Mouse (Mus musculus) neural tube, embryonic 13.5 days (tissue): ENCODE data around the gene Prnp. TPM values are rescaled to one million over a fixed set of nuclear protein-coding genes. Genes with fewer than 3 reads are reported as not detected.
A peak's percentile ranks its signal among the peaks of the same experiment; 100 is the strongest.

Experiments
- ATAC-seq: fragments of 200-750 bp; cut with Nextera tagmentation; 2 replicates; pipeline ENCODE4 v1.8.0; 2017; ENCODE audit warnings: low read depth, mild to moderate bottlenecking, moderate TSS enrichment, moderate library complexity
- H3K27ac ChIP-seq: fragments of 300-500 bp; sonication (generic); replicated peaks from 2 replicates; pipeline ENCODE4 v1.5.1; 2015; ENCODE audit warnings: moderate library complexity, mild to moderate bottlenecking, inconsistent platforms
- H3K27me3 ChIP-seq: fragments of 300-500 bp; sonication (generic); 2 replicates; pipeline ENCODE4 v1.6.1; 2015; ENCODE audit warnings: mild to moderate bottlenecking, inconsistent platforms
- H3K36me3 ChIP-seq: fragments of 300-500 bp; sonication (generic); 2 replicates; pipeline ENCODE4 v1.6.1; 2015; ENCODE audit warnings: mild to moderate bottlenecking, inconsistent platforms
- H3K4me1 ChIP-seq: fragments of 300-500 bp; sonication (generic); replicated peaks from 2 replicates; pipeline ENCODE4 v1.6.1; 2015; ENCODE audit warnings: inconsistent platforms
- H3K4me2 ChIP-seq: fragments of 300-500 bp; sonication (generic); 2 replicates; pipeline ENCODE4 v1.6.1; 2015; ENCODE audit warnings: inconsistent platforms, mild to moderate bottlenecking, moderate library complexity
- H3K4me3 ChIP-seq: fragments of 300-500 bp; sonication (generic); 2 replicates; pipeline ENCODE4 v1.5.1; 2015; ENCODE audit warnings: mild to moderate bottlenecking, inconsistent platforms
- H3K9ac ChIP-seq: fragments of 300-500 bp; sonication (generic); 2 replicates; pipeline ENCODE4 v1.6.1; 2015; ENCODE audit warnings: moderate library complexity, mild to moderate bottlenecking, inconsistent platforms
- H3K9me3 ChIP-seq: fragments of 300-500 bp; sonication (generic); 2 replicates; pipeline ENCODE4 v1.6.1; 2016; ENCODE audit warnings: inconsistent platforms
- WGBS: fragments of 180-500 bp; shearing (Covaris S2); methylation state at CpG from one replicate; pipeline ENCODE4 v1.1.7; 2015; 5-methylcytosine and 5-hydroxymethylcytosine counted together
- polyA plus RNA-seq: library from polyadenylated mRNA; unstranded; fragments of >200 nt; fragmentation: Nextera tagmentation; extraction: Ambion mirVana; gene quantifications from 2 replicates; pipeline ENCODE4 v1.2.1, GENCODE M21; 2015

The Prnp gene
- polyA plus RNA-seq, result 128 and 129 TPM in 2 replicates

GRCm38 (mm10) chr2:131909683-131910572 is at the start of gene Prnp, which contains the start of gene Prn:
Gene Prnp (plus strand): TSS chr2:131909928.
Gene Prn (plus strand): TSS chr2:131909957.
- Histone ChIP-seq H3K9me3 (no peaks in the 10 kb centered on the region), H3K9ac (peak within 1 kb of the TSS; percentile 87), H3K27me3 (no peaks in the 10 kb centered on the region), H3K27ac (peak within 1 kb of the TSS; percentile 95), H3K4me1 (peaks cover 41% of the 10 kb centered on the region), H3K4me3 (peak within 1 kb of the TSS; percentile 66), H3K36me3 (0 out of 2 replicates have a peak, but pooled peaks cover 12% of the 10 kb centered on the region), H3K4me2 (peak within 1 kb of the TSS; percentile 64)
- peak; percentile 95 for ATAC-seq
- WGBS, result 3% methylated on average over 52 of the region's 52 CpGs

- H3K4me3 ChIP-seq, result no peak overlapping the region
- ATAC-seq, result peak; percentile 77
- H3K9me3 ChIP-seq, result no peaks in the 10 kb centered on the region
- H3K27ac ChIP-seq, result peak overlapping the region; percentile 69
- peaks cover 14% of the 10 kb centered on the region for H3K4me1 ChIP-seq
- H3K27me3 ChIP-seq, result no peaks in the 10 kb centered on the region
- 40% methylated on average over 3 of the region's 3 CpGs for WGBS
- H3K4me2 ChIP-seq, result no peak overlapping the region
- H3K9ac ChIP-seq, result no peak overlapping the region
- no peaks in the 10 kb centered on the region for H3K36me3 ChIP-seq
These were observed 47.0 kb upstream of the Prnp start for GRCm38 (mm10) chr2:131862617-131863275.

GRCm38 (mm10) chr2:131863472-131863871 is 46.3 kb upstream of the Prnp start:
- ATAC-seq, result no peak; the same call in 1 of the 2 replicates
- no peak overlapping the region for H3K4me2 ChIP-seq
- H3K36me3 ChIP-seq, result no peaks in the 10 kb centered on the region
- H3K4me3 ChIP-seq, result no peak overlapping the region
- H3K4me1 ChIP-seq, result peaks cover 14% of the 10 kb centered on the region
- H3K27me3 ChIP-seq, result no peaks in the 10 kb centered on the region
- H3K9me3 ChIP-seq, result no peaks in the 10 kb centered on the region
- no peak overlapping the region for H3K9ac ChIP-seq
- H3K27ac ChIP-seq, result no peak overlapping the region
- WGBS, result 87% methylated on average over 3 of the region's 3 CpGs

GRCm38 (mm10) chr2:131864262-131864796 is 45.4 kb upstream of the Prnp start:
- no peak overlapping the region for H3K9ac ChIP-seq
- H3K4me3 ChIP-seq, result no peak overlapping the region
- H3K4me1 ChIP-seq, result peaks cover 14% of the 10 kb centered on the region
- H3K27ac ChIP-seq, result no peak overlapping the region
- H3K4me2 ChIP-seq, result no peak overlapping the region
- 84% methylated on average over 2 of the region's 2 CpGs for WGBS
- no peaks in the 10 kb centered on the region for H3K27me3 ChIP-seq
- no peak for ATAC-seq
- H3K36me3 ChIP-seq, result no peaks in the 10 kb centered on the region
- H3K9me3 ChIP-seq, result no peaks in the 10 kb centered on the region

GRCm38 (mm10) chr2:131866676-131867075 is 43.1 kb upstream of the Prnp start:
- H3K36me3 ChIP-seq, result no peaks in the 10 kb centered on the region
- H3K4me3 ChIP-seq, result no peak overlapping the region
- H3K27me3 ChIP-seq, result no peaks in the 10 kb centered on the region
- H3K9ac ChIP-seq, result no peak overlapping the region
- no peak for ATAC-seq
- H3K9me3 ChIP-seq, result no peaks in the 10 kb centered on the region
- H3K4me1 ChIP-seq, result peaks cover 14% of the 10 kb centered on the region
- H3K4me2 ChIP-seq, result no peak overlapping the region
- no peak overlapping the region for H3K27ac ChIP-seq

- Histone ChIP-seq H3K4me2 (no peak overlapping the region), H3K4me3 (no peak overlapping the region), H3K27me3 (no peaks in the 10 kb centered on the region), H3K36me3 (no peaks in the 10 kb centered on the region), H3K9me3 (0 out of 2 replicates have a peak, but pooled peaks cover 3% of the 10 kb centered on the region), H3K4me1 (no peaks in the 10 kb centered on the region), H3K9ac (no peak overlapping the region), H3K27ac (no peak overlapping the region)
- no peak for ATAC-seq
- 93% methylated on average over 5 of the region's 5 CpGs for WGBS
These were observed 40.7 kb upstream of the Prnp start for GRCm38 (mm10) chr2:131868983-131869382.

GRCm38 (mm10) chr2:131873376-131873775 is 36.4 kb upstream of the Prnp start:
- Histone ChIP-seq H3K4me1 (no peaks in the 10 kb centered on the region), H3K9ac (no peak overlapping the region), H3K4me2 (no peak overlapping the region), H3K36me3 (no peaks in the 10 kb centered on the region), H3K27me3 (no peaks in the 10 kb centered on the region), H3K27ac (no peak overlapping the region), H3K9me3 (0 out of 2 replicates have a peak, but pooled peaks cover 3% of the 10 kb centered on the region), H3K4me3 (no peak overlapping the region)
- 94% methylated on average over 1 of the region's 1 CpGs for WGBS
- ATAC-seq, result no peak

GRCm38 (mm10) chr2:131876551-131877265 is 33.0 kb upstream of the Prnp start:
- Histone ChIP-seq H3K4me1 (no peaks in the 10 kb centered on the region), H3K9ac (no peak overlapping the region), H3K4me2 (no peak overlapping the region), H3K27ac (no peak overlapping the region), H3K4me3 (no peak overlapping the region), H3K27me3 (no peaks in the 10 kb centered on the region), H3K9me3 (0 out of 2 replicates have a peak, but pooled peaks cover 3% of the 10 kb centered on the region), H3K36me3 (no peaks in the 10 kb centered on the region)
- WGBS, result 93% methylated on average over 7 of the region's 7 CpGs
- ATAC-seq, result no peak

GRCm38 (mm10) chr2:131881766-131882165 is 28.0 kb upstream of the Prnp start:
- H3K27me3 ChIP-seq, result no peaks in the 10 kb centered on the region
- H3K9ac ChIP-seq, result no peak overlapping the region
- WGBS, result 54% methylated on average over 4 of the region's 4 CpGs
- no peak overlapping the region for H3K4me3 ChIP-seq
- H3K27ac ChIP-seq, result no peak overlapping the region
- H3K9me3 ChIP-seq, result no peaks in the 10 kb centered on the region
- H3K4me1 ChIP-seq, result peaks cover 6% of the 10 kb centered on the region; the same call in 1 of the 2 replicates
- no peak for ATAC-seq
- no peak overlapping the region for H3K4me2 ChIP-seq
- H3K36me3 ChIP-seq, result no peaks in the 10 kb centered on the region

- Histone ChIP-seq H3K27ac (no peak overlapping the region), H3K9me3 (no peaks in the 10 kb centered on the region), H3K4me3 (no peak overlapping the region), H3K36me3 (no peaks in the 10 kb centered on the region), H3K27me3 (no peaks in the 10 kb centered on the region), H3K4me2 (no peak overlapping the region), H3K9ac (no peak overlapping the region), H3K4me1 (peaks cover 6% of the 10 kb centered on the region; the same call in 1 of the 2 replicates)
- WGBS, result 60% methylated on average over 2 of the region's 2 CpGs
- no peak for ATAC-seq
These were observed 26.6 kb upstream of the Prnp start for GRCm38 (mm10) chr2:131883136-131883535.

- no peak for ATAC-seq
- Histone ChIP-seq H3K4me3 (no peak overlapping the region), H3K36me3 (no peaks in the 10 kb centered on the region), H3K27me3 (no peaks in the 10 kb centered on the region), H3K4me2 (no peak overlapping the region), H3K9me3 (no peaks in the 10 kb centered on the region), H3K4me1 (peaks cover 17% of the 10 kb centered on the region; the same call in 1 of the 2 replicates), H3K9ac (no peak overlapping the region), H3K27ac (no peak overlapping the region)
- 91% methylated on average over 6 of the region's 6 CpGs for WGBS
These were observed 23.1 kb upstream of the Prnp start for GRCm38 (mm10) chr2:131886503-131887160.
